Mouse (Mus musculus) heart, embryonic 10.5 days (tissue): ENCODE results near the gene Zfand3. TPM values are rescaled to one million over a fixed set of nuclear protein-coding genes. Genes with fewer than 3 reads are reported as not detected.
A peak's percentile ranks its signal among the peaks of the same experiment; 100 is the strongest.

Experiments
- DNase-seq: peaks from one replicate; pipeline ENCODE4 v3.0.0-alpha.2; 2017; ENCODE audit warnings: low spot score
- H3K27ac ChIP-seq: fragments of 300-500 bp; sonication (generic); 2 replicates; pipeline ENCODE4 v1.5.1; 2016; ENCODE audit warnings: mild to moderate bottlenecking
- H3K27me3 ChIP-seq: fragments of 300-500 bp; sonication (generic); 2 replicates; pipeline ENCODE4 v1.6.1; 2016; ENCODE audit warnings: mild to moderate bottlenecking; ENCODE audit not compliant: poor library complexity, insufficient read depth, severe bottlenecking
- H3K36me3 ChIP-seq: fragments of 300-500 bp; sonication (generic); 2 replicates; pipeline ENCODE4 v1.6.1; 2016; ENCODE audit warnings: mild to moderate bottlenecking, moderate library complexity
- H3K4me1 ChIP-seq: fragments of 300-500 bp; sonication (generic); 2 replicates; pipeline ENCODE4 v1.6.1; 2016; ENCODE audit warnings: mild to moderate bottlenecking
- H3K4me3 ChIP-seq: fragments of 300-500 bp; sonication (generic); 2 replicates; pipeline ENCODE4 v1.5.1; 2016; ENCODE audit warnings: mild to moderate bottlenecking, moderate library complexity
- H3K9me3 ChIP-seq: fragments of 300-500 bp; sonication (generic); 2 replicates; pipeline ENCODE4 v1.6.1; 2016; ENCODE audit warnings: mild to moderate bottlenecking, moderate library complexity
- WGBS: fragments of 180-500 bp; shearing (Covaris S2); methylation state at CpG from one replicate; pipeline ENCODE4 v1.1.7; 2016; 5-methylcytosine and 5-hydroxymethylcytosine counted together
- polyA plus RNA-seq: library from polyadenylated mRNA; unstranded; fragments of >200 nt; fragmentation: Nextera tagmentation; extraction: Ambion mirVana; gene quantifications from 2 replicates; pipeline ENCODE4 v1.2.1, GENCODE M21; 2016

Zfand3 gene
- polyA plus RNA-seq, 1 experiment from 2014 or later = 54.7 TPM

DNA sequence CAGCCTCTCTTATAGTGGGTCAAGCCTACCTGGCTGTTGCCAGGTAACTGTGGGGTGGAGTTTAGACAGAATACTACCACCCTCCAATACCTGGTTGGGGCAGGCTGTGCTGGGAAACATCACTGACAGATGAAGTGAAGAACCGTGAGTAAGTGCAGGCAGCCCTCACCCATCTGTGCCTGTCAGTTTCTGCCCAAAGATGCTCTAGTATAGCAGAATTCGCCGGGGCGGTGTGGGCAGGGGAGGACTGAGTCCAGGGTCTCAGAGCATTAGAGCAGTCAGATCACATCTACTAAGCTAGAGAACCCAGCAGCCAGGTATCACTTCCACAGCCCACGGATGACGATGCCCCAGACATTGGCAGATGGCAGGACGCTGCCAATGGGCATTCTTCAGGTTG is 19.6 kb upstream of the Zfand3 start:
- WGBS = 78% methylated on average over 7 of the region's 7 CpGs
- H3K27ac ChIP-seq = peak overlapping the region; percentile 47

DNA sequence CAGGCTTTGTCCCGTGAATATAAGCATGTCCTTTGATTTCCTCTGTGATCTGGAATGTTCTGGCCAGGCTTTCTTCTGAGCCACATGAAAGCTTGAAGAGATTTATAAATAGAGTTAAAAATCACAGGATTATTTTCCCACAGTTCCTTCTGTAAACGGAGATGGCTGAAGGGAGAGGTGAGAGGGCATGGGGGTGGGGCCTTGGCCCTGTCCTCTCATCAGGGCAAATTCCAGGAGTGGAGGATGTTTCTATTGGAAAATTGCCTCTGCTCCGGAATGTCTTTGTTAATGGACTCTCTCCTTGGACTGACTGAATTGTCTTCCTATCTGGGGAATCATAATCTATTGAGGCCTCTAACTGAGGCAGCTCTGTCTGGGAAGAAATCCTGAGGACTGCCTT is 19.0 kb upstream of the Zfand3 start:
- H3K27ac ChIP-seq = peak overlapping the region; percentile 47; the same call in 1 of the 2 replicates
- no peaks in the 10 kb centered on the region for H3K27me3 ChIP-seq
- WGBS = 36% methylated on average over 3 of the region's 3 CpGs
- H3K36me3 ChIP-seq = no peaks in the 10 kb centered on the region
- no peaks in the 10 kb centered on the region for H3K9me3 ChIP-seq
- peaks cover 22% of the 10 kb centered on the region; the same call in 1 of the 2 replicates for H3K4me1 ChIP-seq
- no peak overlapping the region for H3K4me3 ChIP-seq
- no peak for DNase-seq

More for the DNA sequence above, 19.6 kb upstream of the Zfand3 start:
- no peaks in the 10 kb centered on the region for H3K36me3 ChIP-seq
- no peak overlapping the region for H3K4me3 ChIP-seq
- peaks cover 22% of the 10 kb centered on the region; the same call in 1 of the 2 replicates for H3K4me1 ChIP-seq
- H3K9me3 ChIP-seq = no peaks in the 10 kb centered on the region
- H3K27me3 ChIP-seq = no peaks in the 10 kb centered on the region
- no peak for DNase-seq

DNA sequence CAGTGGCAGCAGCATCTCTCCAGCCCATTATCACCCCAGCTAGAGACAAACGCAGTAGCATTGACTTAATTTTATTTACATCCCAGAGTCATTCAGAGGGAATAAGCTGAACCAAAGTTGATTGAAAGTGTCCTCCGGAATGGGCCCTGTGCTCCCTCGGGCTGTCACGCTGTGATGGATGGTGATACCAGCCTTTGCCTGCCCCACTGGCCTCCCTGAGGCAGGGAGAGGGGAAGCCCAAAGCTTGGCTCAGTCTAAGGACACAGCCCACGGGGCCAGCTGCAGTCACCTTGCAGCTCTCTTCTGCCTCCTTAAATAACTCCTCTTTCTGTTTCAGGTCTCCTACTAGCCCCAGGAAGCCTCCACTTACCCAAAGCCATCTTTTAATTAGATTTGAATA is 16.4 kb upstream of the Zfand3 start:
- peaks cover 22% of the 10 kb centered on the region; the same call in 1 of the 2 replicates for H3K4me1 ChIP-seq
- H3K27ac ChIP-seq = no peak overlapping the region
- H3K36me3 ChIP-seq = no peaks in the 10 kb centered on the region
- no peak for DNase-seq
- H3K4me3 ChIP-seq = no peak overlapping the region
- H3K9me3 ChIP-seq = no peaks in the 10 kb centered on the region
- H3K27me3 ChIP-seq = no peaks in the 10 kb centered on the region
- WGBS = 16% methylated on average over 5 of the region's 5 CpGs

- Histone ChIP-seq H3K27ac (no peak overlapping the region), H3K4me1 (peaks cover 21% of the 10 kb centered on the region; the same call in 1 of the 2 replicates), H3K4me3 (no peak overlapping the region), H3K9me3 (no peaks in the 10 kb centered on the region), H3K36me3 (no peaks in the 10 kb centered on the region), H3K27me3 (no peaks in the 10 kb centered on the region)
- DNase-seq = no peak
- WGBS = 87% methylated on average over 5 of the region's 5 CpGs
Observed at GRCm38 (mm10) chr17:29989653-29990052, 14.9 kb upstream of the Zfand3 start.

- WGBS = 89% methylated on average over 3 of the region's 3 CpGs
- H3K4me1 ChIP-seq = peaks cover 16% of the 10 kb centered on the region; the same call in 1 of the 2 replicates
- no peak overlapping the region for H3K27ac ChIP-seq
- no peaks in the 10 kb centered on the region for H3K27me3 ChIP-seq
- no peaks in the 10 kb centered on the region for H3K36me3 ChIP-seq
- no peak overlapping the region for H3K4me3 ChIP-seq
- H3K9me3 ChIP-seq = no peaks in the 10 kb centered on the region
- DNase-seq = no peak
Observed at GRCm38 (mm10) chr17:29990136-29990535, 14.4 kb upstream of the Zfand3 start.

- 80% methylated on average over 2 of the region's 2 CpGs for WGBS
- no peaks in the 10 kb centered on the region for H3K36me3 ChIP-seq
- no peak for DNase-seq
Observed at GRCm38 (mm10) chr17:29990845-29991244, 13.7 kb upstream of the Zfand3 start.

DNA sequence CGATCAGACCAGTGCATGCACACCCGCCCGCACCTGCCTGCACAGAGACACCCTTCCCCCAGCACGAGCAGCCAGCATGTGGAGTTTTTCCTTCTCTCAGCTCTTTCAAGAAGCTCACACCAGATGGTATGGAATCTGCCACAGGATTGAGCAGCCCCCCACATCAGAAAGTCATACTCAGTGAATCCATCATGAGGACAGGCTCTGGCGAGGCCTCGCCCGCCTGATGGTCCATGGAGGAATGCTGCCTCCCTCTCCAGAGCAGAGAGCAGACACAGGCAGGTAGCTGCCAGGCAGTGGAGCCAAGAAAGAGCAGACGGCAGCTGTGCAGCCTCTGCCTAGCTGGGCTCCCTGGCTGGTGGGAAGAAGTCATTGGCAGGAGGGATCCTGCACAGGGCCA is 11.0 kb upstream of the Zfand3 start:
- Histone ChIP-seq H3K4me3 (no peak overlapping the region), H3K9me3 (no peaks in the 10 kb centered on the region), H3K4me1 (0 out of 2 replicates have a peak, but pooled peaks cover 5% of the 10 kb centered on the region), H3K36me3 (no peaks in the 10 kb centered on the region), H3K27ac (no peak overlapping the region), H3K27me3 (no peaks in the 10 kb centered on the region)
- 76% methylated on average over 8 of the region's 8 CpGs for WGBS
- DNase-seq = no peak

More at GRCm38 (mm10) chr17:29990845-29991244, 13.7 kb upstream of the Zfand3 start:
- no peak overlapping the region for H3K4me3 ChIP-seq
- 0 out of 2 replicates have a peak, but pooled peaks cover 9% of the 10 kb centered on the region for H3K4me1 ChIP-seq
- no peaks in the 10 kb centered on the region for H3K27me3 ChIP-seq
- H3K27ac ChIP-seq = no peak overlapping the region
- H3K9me3 ChIP-seq = no peaks in the 10 kb centered on the region

DNA sequence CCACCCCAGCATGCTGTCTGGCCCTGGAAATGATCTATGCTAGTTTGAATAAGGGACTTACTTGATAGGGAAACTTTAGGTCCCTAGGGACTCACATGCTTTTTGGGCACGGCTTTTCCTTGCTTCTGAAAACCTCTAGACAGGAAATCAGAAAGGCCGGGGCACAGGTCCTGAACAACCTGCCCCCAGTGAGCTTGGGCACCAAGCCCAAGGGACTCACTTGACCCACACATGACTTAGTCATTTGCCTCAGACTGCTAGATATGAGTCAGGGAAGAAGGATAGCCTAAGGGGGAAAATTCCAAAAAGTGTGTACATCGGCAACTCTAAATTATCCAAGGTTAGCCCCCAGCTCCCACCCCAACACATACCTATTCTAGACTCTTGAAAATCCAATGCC is 10.5 kb upstream of the Zfand3 start:
- H3K27me3 ChIP-seq = no peaks in the 10 kb centered on the region
- no peak for DNase-seq

GRCm38 (mm10) chr17:29994459-29994858 is 10.1 kb upstream of the Zfand3 start:
- H3K36me3 ChIP-seq = no peaks in the 10 kb centered on the region
- 0 out of 2 replicates have a peak, but pooled peaks cover 5% of the 10 kb centered on the region for H3K4me1 ChIP-seq
- H3K9me3 ChIP-seq = no peaks in the 10 kb centered on the region
- no peak overlapping the region for H3K27ac ChIP-seq
- H3K27me3 ChIP-seq = no peaks in the 10 kb centered on the region
- WGBS = 76% methylated on average over 4 of the region's 4 CpGs
- H3K4me3 ChIP-seq = no peak overlapping the region
- no peak for DNase-seq

More for the DNA sequence above, 10.5 kb upstream of the Zfand3 start:
- 73% methylated on average over 3 of the region's 3 CpGs for WGBS
- no peaks in the 10 kb centered on the region for H3K9me3 ChIP-seq
- no peaks in the 10 kb centered on the region for H3K36me3 ChIP-seq
- no peak overlapping the region for H3K4me3 ChIP-seq
- H3K27ac ChIP-seq = no peak overlapping the region
- 0 out of 2 replicates have a peak, but pooled peaks cover 5% of the 10 kb centered on the region for H3K4me1 ChIP-seq

GRCm38 (mm10) chr17:29995986-29996385 is 8.5 kb upstream of the Zfand3 start:
- Histone ChIP-seq H3K27ac (no peak overlapping the region), H3K9me3 (no peaks in the 10 kb centered on the region), H3K27me3 (no peaks in the 10 kb centered on the region), H3K36me3 (no peaks in the 10 kb centered on the region), H3K4me1 (0 out of 2 replicates have a peak, but pooled peaks cover 5% of the 10 kb centered on the region), H3K4me3 (no peak overlapping the region)
- 84% methylated on average over 5 of the region's 5 CpGs for WGBS
- no peak for DNase-seq

DNA sequence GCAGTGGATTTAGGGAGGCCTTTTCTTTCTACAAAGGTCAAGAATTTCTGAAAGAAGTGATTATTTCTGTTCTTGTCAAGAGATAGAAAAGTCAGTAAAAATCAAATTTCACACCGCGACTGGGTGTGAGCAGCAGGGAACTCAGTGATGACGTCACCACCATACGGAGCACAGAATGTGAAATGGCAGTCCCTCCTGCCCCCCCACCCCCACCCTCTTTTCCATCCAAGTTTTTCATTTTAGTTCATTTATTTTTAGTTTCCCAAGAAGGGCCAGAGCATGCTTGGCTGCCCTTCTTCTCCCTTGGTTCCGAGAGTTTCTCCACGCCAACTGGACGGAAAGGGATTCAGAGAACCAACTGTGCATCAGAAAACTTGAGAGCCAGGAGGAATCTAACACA is 6.8 kb upstream of the Zfand3 start:
- no peaks in the 10 kb centered on the region for H3K36me3 ChIP-seq
- H3K27me3 ChIP-seq = no peaks in the 10 kb centered on the region
- H3K9me3 ChIP-seq = no peaks in the 10 kb centered on the region
- no peak for DNase-seq
- WGBS = 79% methylated on average over 7 of the region's 7 CpGs
- 0 out of 2 replicates have a peak, but pooled peaks cover 5% of the 10 kb centered on the region for H3K4me1 ChIP-seq
- no peak overlapping the region for H3K4me3 ChIP-seq
- no peak overlapping the region for H3K27ac ChIP-seq

DNA sequence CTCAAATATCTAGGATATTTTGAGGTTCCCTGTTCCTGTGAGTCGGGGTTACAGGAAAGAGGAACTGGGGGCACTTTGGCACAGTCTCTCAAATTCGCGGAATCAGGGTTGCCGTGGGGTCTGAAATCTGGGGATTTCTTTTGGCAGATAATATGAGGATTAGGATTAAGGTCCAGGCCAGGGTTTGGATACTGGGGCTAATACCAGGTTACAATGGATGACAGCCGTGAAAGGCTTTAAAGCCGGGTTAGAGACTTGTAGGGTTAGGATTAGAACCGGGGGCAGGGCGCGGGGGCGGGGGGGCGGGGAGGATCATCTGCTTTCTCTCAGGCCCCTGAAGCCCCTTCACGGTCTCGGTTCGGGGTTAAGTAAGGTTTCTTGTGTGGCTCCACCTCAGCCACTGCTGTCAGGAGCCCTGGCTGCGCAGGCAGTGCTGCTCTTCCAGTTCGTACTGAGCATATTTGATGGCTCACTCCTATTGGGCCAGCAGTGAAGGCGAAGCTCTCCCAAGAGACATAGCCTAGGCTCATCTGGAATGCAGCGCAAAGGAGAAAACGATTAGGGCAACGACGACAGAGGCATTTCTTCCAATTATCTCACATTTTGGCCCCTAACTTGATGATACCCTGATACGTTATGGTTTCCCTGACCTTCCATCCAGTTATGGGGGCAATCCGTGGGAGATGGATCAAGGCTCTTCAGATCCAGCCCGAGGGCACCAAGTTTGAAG is 5.8 kb upstream of the Zfand3 start:
- H3K4me1 ChIP-seq = peaks cover 8% of the 10 kb centered on the region
- no peak overlapping the region for H3K27ac ChIP-seq
- 76% methylated on average over 24 of the region's 24 CpGs for WGBS
- H3K27me3 ChIP-seq = no peaks in the 10 kb centered on the region
- no peaks in the 10 kb centered on the region for H3K9me3 ChIP-seq
- no peak overlapping the region for H3K4me3 ChIP-seq
- no peak for DNase-seq
- no peaks in the 10 kb centered on the region for H3K36me3 ChIP-seq

- Histone ChIP-seq H3K9me3 (no peaks in the 10 kb centered on the region), H3K27ac (peak overlapping the region; percentile 100), H3K27me3 (no peaks in the 10 kb centered on the region), H3K4me1 (peaks cover 41% of the 10 kb centered on the region), H3K36me3 (peaks cover 4% of the 10 kb centered on the region; the same call in 1 of the 2 replicates), H3K4me3 (peak overlapping the region; percentile 93)
- DNase-seq = no peak
- 1% methylated on average over 31 of the region's 47 CpGs for WGBS
Observed at GRCm38 (mm10) chr17:30005103-30005443, 540 bp downstream of the Zfand3 start.
